Mouse (Mus musculus): ENCODE measurements around the gene Tenm4. TPM values are rescaled to one million over a fixed set of nuclear protein-coding genes. Genes with fewer than 3 reads are reported as not detected.

Tenm4 gene
- polyA plus RNA-seq, 1 experiment from 2014 or later, result 31.5 TPM

DNA sequence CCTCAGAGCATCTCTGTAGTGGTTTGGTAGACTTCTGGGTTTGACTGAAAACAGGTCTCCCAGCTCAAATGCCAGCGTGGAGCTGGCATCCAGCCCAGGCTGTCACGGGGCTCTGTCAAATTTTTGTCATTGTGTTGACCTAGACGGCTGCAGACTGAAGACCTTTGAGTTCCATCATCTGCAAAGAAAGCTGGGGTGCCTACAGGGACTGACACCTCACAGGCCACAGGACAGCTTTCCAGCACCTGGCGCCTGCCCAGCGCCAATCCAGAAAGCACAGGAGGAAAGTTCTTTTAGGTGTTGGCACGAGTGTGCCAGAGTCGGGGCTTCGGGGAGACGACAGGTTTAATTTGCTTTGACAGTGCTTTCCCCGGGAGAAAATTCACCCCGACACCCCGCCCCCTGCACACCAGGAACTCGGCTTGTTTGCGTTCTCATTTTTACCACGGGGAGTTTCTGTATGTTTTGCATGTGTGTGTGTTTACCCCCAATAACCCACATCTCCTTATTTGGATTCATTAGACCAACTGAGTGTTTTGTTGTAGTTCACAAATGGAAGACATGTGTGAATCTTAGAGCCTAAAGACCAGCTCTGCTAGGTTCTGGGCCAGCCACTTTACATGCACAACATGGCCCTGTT is 594.4 kb downstream of the Tenm4 start:
- DNase-seq (ENCODE audit: low spot score), result no peak
- H3K36me3 ChIP-seq (replicated peaks), result peaks cover 60% of the 10 kb centered on the region
- peaks cover 11% of the 10 kb centered on the region; the same call in 1 of the 2 replicates for H3K9me3 ChIP-seq
- no peak overlapping the region for H3K27ac ChIP-seq (replicated peaks)
- WGBS, result 75% methylated on average over 15 of the region's 15 CpGs
- H3K27me3 ChIP-seq (replicated peaks; ENCODE audit: low read depth, poor library complexity, severe bottlenecking), result no peaks in the 10 kb centered on the region
- H3K4me3 ChIP-seq, result no peak overlapping the region
- H3K4me1 ChIP-seq, result peaks cover 17% of the 10 kb centered on the region

DNA sequence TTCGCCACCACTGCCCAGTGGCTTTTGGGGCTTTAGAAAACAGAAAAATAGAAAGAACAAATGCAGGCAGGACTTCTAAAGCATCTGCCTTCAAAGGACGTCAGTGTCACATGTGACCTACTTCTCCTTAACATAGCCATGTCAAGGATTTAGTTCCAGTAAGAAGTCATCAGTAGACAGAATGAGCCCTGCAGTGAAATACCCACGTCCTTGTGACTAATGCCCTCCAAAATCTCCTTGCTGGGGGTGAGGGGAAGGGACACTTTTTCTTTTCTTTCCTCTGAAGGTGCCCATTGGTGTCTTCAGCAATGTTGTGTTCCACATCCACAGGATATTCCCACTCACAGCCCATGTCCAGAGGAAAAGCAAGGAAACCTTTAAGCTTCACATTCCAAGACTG is 596.0 kb downstream of the Tenm4 start:
- no peak overlapping the region for H3K4me3 ChIP-seq
- DNase-seq (ENCODE audit: low spot score), result no peak
- H3K27me3 ChIP-seq (replicated peaks; ENCODE audit: low read depth, poor library complexity, severe bottlenecking), result no peaks in the 10 kb centered on the region
- H3K9me3 ChIP-seq, result peaks cover 11% of the 10 kb centered on the region; the same call in 1 of the 2 replicates
- no peak overlapping the region for H3K27ac ChIP-seq (replicated peaks)
- H3K4me1 ChIP-seq, result peaks cover 9% of the 10 kb centered on the region; the same call in 1 of the 2 replicates
- peaks cover 65% of the 10 kb centered on the region for H3K36me3 ChIP-seq (replicated peaks)
- 82% methylated on average over 3 of the region's 3 CpGs for WGBS

- DNase-seq (ENCODE audit: low spot score), result no peak
- Histone ChIP-seq H3K4me3 (no peak overlapping the region), H3K27me3 (replicated peaks; ENCODE audit: low read depth, poor library complexity, severe bottlenecking) (no peaks in the 10 kb centered on the region), H3K36me3 (replicated peaks) (peaks cover 69% of the 10 kb centered on the region), H3K4me1 (peaks cover 23% of the 10 kb centered on the region), H3K9me3 (peaks cover 11% of the 10 kb centered on the region; the same call in 1 of the 2 replicates), H3K27ac (replicated peaks) (no peak overlapping the region)
- WGBS, result 93% methylated on average over 6 of the region's 6 CpGs
These were observed 597.7 kb downstream of the Tenm4 start for GRCm38 (mm10) chr7:96768718-96769117.

GRCm38 (mm10) chr7:96769784-96770183 is 598.7 kb downstream of the Tenm4 start:
- H3K27ac ChIP-seq (replicated peaks), result no peak overlapping the region
- H3K4me3 ChIP-seq, result no peak overlapping the region
- H3K36me3 ChIP-seq (replicated peaks), result peaks cover 78% of the 10 kb centered on the region
- DNase-seq (ENCODE audit: low spot score), result peak; percentile 43
- H3K4me1 ChIP-seq, result peaks cover 32% of the 10 kb centered on the region
- WGBS, result 66% methylated on average over 4 of the region's 4 CpGs
- peaks cover 11% of the 10 kb centered on the region; the same call in 1 of the 2 replicates for H3K9me3 ChIP-seq
- no peaks in the 10 kb centered on the region for H3K27me3 ChIP-seq (replicated peaks; ENCODE audit: low read depth, poor library complexity, severe bottlenecking)

DNA sequence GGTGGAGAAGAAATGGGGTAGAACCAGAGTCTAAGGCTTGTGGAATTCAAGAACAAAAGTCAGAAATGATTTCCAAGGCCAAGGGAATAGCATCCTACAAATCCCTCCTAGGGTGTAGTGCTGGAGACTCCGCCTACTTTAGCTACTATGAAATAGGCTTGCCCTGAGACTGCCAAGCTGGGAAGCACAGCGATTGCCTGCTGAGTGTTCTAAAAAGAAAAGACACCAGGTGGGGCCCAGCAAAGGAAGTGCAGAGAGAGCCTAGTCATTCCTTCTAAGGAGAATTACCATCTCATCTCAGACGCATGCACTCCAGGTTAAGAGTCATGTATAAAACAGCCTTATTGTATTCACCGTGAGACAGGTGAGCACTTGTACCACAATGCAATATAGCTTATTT is 601.9 kb downstream of the Tenm4 start:
- 65% methylated on average over 4 of the region's 4 CpGs for WGBS

DNA sequence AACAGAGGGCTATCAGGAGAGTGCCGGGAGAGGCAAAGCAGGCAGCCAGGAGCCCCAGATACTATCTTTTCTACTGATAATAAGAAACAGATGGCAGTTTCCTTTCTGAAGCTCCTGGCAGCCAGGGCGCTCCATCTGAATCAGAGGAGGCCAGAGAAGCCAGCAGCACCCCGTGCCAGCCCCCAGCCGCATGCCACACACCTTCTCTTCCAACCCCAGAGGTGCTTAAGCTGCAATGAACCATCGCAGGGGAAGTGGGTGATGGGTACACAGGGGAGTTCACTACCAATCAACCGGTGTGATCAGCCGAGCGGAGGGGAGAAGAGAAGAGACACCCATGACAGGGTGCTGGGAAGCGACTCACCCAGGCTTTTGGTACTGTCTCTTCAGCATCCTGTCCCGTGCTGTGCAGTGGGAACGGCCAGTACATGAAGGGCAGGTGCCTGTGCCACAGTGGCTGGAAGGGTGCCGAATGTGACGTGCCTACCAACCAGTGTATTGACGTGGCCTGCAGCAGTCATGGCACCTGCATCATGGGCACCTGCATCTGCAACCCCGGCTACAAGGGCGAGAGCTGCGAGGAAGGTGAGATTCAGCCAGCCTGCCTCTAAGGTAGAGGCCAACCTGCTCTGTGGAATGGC is 602.7 kb downstream of the Tenm4 start:
- Histone ChIP-seq H3K27ac (replicated peaks) (peak overlapping the region; percentile 76), H3K9me3 (0 out of 2 replicates have a peak, but pooled peaks cover 5% of the 10 kb centered on the region), H3K4me1 (peaks cover 37% of the 10 kb centered on the region), H3K27me3 (replicated peaks; ENCODE audit: low read depth, poor library complexity, severe bottlenecking) (no peaks in the 10 kb centered on the region), H3K4me3 (no peak overlapping the region), H3K36me3 (replicated peaks) (peaks cover 83% of the 10 kb centered on the region)
- WGBS, result 79% methylated on average over 17 of the region's 17 CpGs
- peak; percentile 46 for DNase-seq (ENCODE audit: low spot score)

More for the DNA sequence above, 601.9 kb downstream of the Tenm4 start:
- H3K27me3 ChIP-seq (replicated peaks; ENCODE audit: low read depth, poor library complexity, severe bottlenecking), result no peaks in the 10 kb centered on the region
- no peak for DNase-seq (ENCODE audit: low spot score)
- H3K36me3 ChIP-seq (replicated peaks), result peaks cover 85% of the 10 kb centered on the region
- H3K4me3 ChIP-seq, result no peak overlapping the region
- peak overlapping the region; percentile 76; the same call in 1 of the 2 replicates for H3K27ac ChIP-seq (replicated peaks)
- peaks cover 37% of the 10 kb centered on the region for H3K4me1 ChIP-seq
- H3K9me3 ChIP-seq, result peaks cover 10% of the 10 kb centered on the region; the same call in 1 of the 2 replicates

DNA sequence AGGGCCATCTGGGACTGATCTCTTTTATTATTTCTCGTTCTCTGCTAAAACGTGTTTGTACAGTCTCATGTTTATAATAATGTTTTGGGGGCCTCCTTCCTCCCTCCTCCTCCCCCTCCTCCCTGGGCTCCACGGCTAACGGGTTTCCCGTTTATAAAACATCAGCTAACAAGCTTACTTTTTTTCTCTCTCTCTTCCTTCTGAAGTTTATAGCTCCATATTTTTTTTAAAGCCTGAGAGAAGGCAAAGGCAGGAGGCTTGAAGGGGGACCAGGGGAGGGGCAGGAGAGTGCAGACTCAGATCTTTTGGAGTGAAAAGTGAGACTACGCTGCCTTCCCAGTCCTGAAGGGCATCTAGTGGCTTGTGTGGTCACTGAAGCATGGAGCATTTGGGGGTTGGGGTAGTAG is 604.0 kb downstream of the Tenm4 start:
- H3K4me1 ChIP-seq, result peaks cover 37% of the 10 kb centered on the region
- H3K9me3 ChIP-seq, result 0 out of 2 replicates have a peak, but pooled peaks cover 5% of the 10 kb centered on the region
- peak overlapping the region; percentile 76 for H3K27ac ChIP-seq (replicated peaks)
- DNase-seq (ENCODE audit: low spot score), result no peak
- WGBS, result 55% methylated on average over 6 of the region's 6 CpGs
- peaks cover 69% of the 10 kb centered on the region for H3K36me3 ChIP-seq (replicated peaks)
- H3K27me3 ChIP-seq (replicated peaks; ENCODE audit: low read depth, poor library complexity, severe bottlenecking), result no peaks in the 10 kb centered on the region
- no peak overlapping the region for H3K4me3 ChIP-seq

DNA sequence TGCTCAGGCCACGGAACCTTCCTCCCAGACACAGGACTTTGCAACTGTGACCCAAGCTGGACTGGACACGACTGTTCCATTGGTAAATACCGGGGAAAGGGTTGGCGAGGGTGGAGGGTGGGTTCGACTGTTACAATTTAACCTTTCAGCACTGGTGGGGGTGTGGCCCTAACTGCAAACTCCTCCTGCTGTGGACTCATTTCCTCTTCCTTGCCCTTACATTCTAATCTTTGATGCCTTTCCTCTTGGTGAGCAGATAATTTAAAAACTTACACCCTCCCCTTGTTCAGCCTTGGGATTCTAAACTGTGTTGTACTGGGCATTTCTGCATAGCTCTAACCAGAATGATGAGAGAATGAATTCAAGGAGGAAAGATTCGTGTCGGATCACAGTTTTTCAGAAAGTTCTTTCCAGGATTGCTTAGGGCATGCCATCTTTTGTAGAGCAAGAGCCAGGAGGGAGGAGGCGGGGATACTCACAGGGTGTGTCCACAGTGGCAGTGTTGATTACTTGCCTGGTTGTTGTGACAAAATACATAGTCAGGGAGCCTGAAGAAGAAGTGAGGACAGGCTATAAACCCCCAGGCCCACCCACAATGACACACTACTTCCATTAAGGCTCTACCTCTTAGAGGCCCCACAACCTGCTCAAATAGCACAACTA is 607.0 kb downstream of the Tenm4 start:
- DNase-seq (ENCODE audit: low spot score), result no peak
- Histone ChIP-seq H3K4me3 (no peak overlapping the region), H3K9me3 (0 out of 2 replicates have a peak, but pooled peaks cover 5% of the 10 kb centered on the region), H3K27me3 (replicated peaks; ENCODE audit: low read depth, poor library complexity, severe bottlenecking) (no peaks in the 10 kb centered on the region), H3K27ac (replicated peaks) (0 out of 2 replicates have a peak overlapping the region, but pooled peaks have one; percentile 4), H3K4me1 (peaks cover 29% of the 10 kb centered on the region), H3K36me3 (replicated peaks) (peaks cover 71% of the 10 kb centered on the region)
- WGBS, result 88% methylated on average over 8 of the region's 8 CpGs

GRCm38 (mm10) chr7:96778601-96778969 is 607.5 kb downstream of the Tenm4 start:
- Histone ChIP-seq H3K27ac (replicated peaks) (no peak overlapping the region), H3K4me3 (no peak overlapping the region), H3K36me3 (replicated peaks) (peaks cover 72% of the 10 kb centered on the region), H3K9me3 (0 out of 2 replicates have a peak, but pooled peaks cover 5% of the 10 kb centered on the region), H3K4me1 (peaks cover 24% of the 10 kb centered on the region), H3K27me3 (replicated peaks; ENCODE audit: low read depth, poor library complexity, severe bottlenecking) (no peaks in the 10 kb centered on the region)
- no peak for DNase-seq (ENCODE audit: low spot score)
- 73% methylated on average over 3 of the region's 3 CpGs for WGBS

- H3K36me3 ChIP-seq (replicated peaks), result peaks cover 63% of the 10 kb centered on the region
- WGBS, result 87% methylated on average over 1 of the region's 1 CpGs
These were observed 609.5 kb downstream of the Tenm4 start for GRCm38 (mm10) chr7:96780556-96780955.

GRCm38 (mm10) chr7:96781068-96781467 is 610.0 kb downstream of the Tenm4 start:
- Histone ChIP-seq H3K9me3 (0 out of 2 replicates have a peak, but pooled peaks cover 5% of the 10 kb centered on the region), H3K27ac (replicated peaks) (no peak overlapping the region), H3K27me3 (replicated peaks; ENCODE audit: low read depth, poor library complexity, severe bottlenecking) (no peaks in the 10 kb centered on the region), H3K36me3 (replicated peaks) (peaks cover 58% of the 10 kb centered on the region), H3K4me3 (no peak overlapping the region), H3K4me1 (peaks cover 7% of the 10 kb centered on the region)
- DNase-seq (ENCODE audit: low spot score), result no peak
- 82% methylated on average over 6 of the region's 6 CpGs for WGBS

More at GRCm38 (mm10) chr7:96780556-96780955, 609.5 kb downstream of the Tenm4 start:
- H3K9me3 ChIP-seq, result 0 out of 2 replicates have a peak, but pooled peaks cover 5% of the 10 kb centered on the region
- H3K4me1 ChIP-seq, result peaks cover 6% of the 10 kb centered on the region
- H3K4me3 ChIP-seq, result no peak overlapping the region
- DNase-seq (ENCODE audit: low spot score), result no peak
- H3K27me3 ChIP-seq (replicated peaks; ENCODE audit: low read depth, poor library complexity, severe bottlenecking), result no peaks in the 10 kb centered on the region
- H3K27ac ChIP-seq (replicated peaks), result no peak overlapping the region

DNA sequence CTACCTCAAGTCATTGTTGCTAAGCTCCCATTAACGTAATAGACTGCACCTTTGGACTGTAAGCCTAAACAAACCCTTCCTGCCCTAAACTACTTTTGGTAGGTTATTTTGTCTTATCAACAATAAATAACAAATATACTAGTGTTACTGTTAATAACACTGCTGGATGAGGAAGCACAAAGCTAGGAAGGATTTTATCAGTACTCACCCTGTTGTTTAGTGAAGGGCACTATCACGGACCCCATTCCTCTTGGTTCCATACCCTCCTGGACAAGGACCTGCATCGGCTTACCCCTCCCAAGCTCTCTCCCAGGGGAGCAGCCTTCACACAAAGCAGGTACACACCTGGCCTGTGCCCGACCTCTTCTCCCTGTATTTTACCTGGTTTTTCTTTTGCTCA is 611.6 kb downstream of the Tenm4 start:
- no peaks in the 10 kb centered on the region for H3K27me3 ChIP-seq (replicated peaks; ENCODE audit: low read depth, poor library complexity, severe bottlenecking)
- 88% methylated on average over 4 of the region's 4 CpGs for WGBS
- no peaks in the 10 kb centered on the region for H3K9me3 ChIP-seq
- DNase-seq (ENCODE audit: low spot score), result no peak
- peaks cover 19% of the 10 kb centered on the region for H3K4me1 ChIP-seq
- H3K36me3 ChIP-seq (replicated peaks), result peaks cover 42% of the 10 kb centered on the region
- H3K27ac ChIP-seq (replicated peaks), result no peak overlapping the region
- H3K4me3 ChIP-seq, result no peak overlapping the region
